Mouse (Mus musculus) hindbrain, embryonic 10.5 days (tissue): ENCODE measurements at regions not wholly inside any gene's neighbourhood (a gene's known extent, or its start where the extent isn't known, plus 50 kb on each side); places are given as distances from the start of the nearest gene placed in this dataset.

Experiments
- DNase-seq: peaks from one replicate; pipeline ENCODE4 v3.0.0-alpha.2; 2017; ENCODE audit warnings: low spot score
- H3K27ac ChIP-seq: fragments of 300-500 bp; sonication (generic); 2 replicates; pipeline ENCODE4 v1.5.1; 2016; ENCODE audit warnings: mild to moderate bottlenecking, moderate library complexity
- H3K27me3 ChIP-seq: fragments of 300-500 bp; sonication (generic); 2 replicates; pipeline ENCODE4 v1.6.1; 2016; ENCODE audit warnings: mild to moderate bottlenecking; ENCODE audit not compliant: poor library complexity, insufficient read depth, severe bottlenecking
- H3K36me3 ChIP-seq: fragments of 300-500 bp; sonication (generic); 2 replicates; pipeline ENCODE4 v1.6.1; 2016; ENCODE audit warnings: mild to moderate bottlenecking, moderate library complexity
- H3K4me1 ChIP-seq: fragments of 300-500 bp; sonication (generic); replicated peaks from 2 replicates; pipeline ENCODE4 v1.6.1; 2016; ENCODE audit warnings: mild to moderate bottlenecking
- H3K4me3 ChIP-seq: fragments of 300-500 bp; sonication (generic); 2 replicates; pipeline ENCODE4 v1.5.1; 2016; ENCODE audit warnings: mild to moderate bottlenecking, moderate library complexity
- H3K9me3 ChIP-seq: fragments of 300-500 bp; sonication (generic); 2 replicates; pipeline ENCODE4 v1.6.1; 2016; ENCODE audit warnings: mild to moderate bottlenecking, moderate library complexity
- WGBS: fragments of 180-500 bp; shearing (Covaris S2); methylation state at CpG from one replicate; pipeline ENCODE4 v1.1.7; 2016; 5-methylcytosine and 5-hydroxymethylcytosine counted together

DNA sequence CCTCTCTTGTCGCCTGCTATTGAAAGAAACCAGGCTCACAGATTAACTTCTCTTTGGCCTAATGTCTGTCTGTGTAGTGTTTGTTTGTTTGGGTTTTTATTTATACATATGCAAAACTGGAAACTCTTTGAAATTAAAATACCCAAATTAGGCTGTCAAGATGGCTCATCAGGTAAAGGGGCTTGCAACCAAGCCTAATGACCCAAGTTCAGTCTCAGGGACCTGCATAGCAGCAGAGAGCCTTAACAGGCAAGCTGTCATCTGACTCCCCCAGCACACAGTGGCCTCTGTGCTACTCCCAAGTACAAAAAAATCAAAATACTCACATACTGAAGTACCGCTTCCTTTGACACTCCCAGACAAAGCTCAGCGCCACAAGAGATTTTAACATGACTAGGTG, 51.5 kb upstream of the Neo1 start:
- H3K27me3 ChIP-seq: no peaks in the 10 kb centered on the region
- H3K27ac ChIP-seq: no peak overlapping the region
- no peaks in the 10 kb centered on the region for H3K4me1 ChIP-seq
- H3K9me3 ChIP-seq: no peaks in the 10 kb centered on the region
- WGBS: 89% methylated on average over 3 of the region's 3 CpGs
- H3K36me3 ChIP-seq: no peaks in the 10 kb centered on the region
- no peak for DNase-seq
- no peak overlapping the region for H3K4me3 ChIP-seq

DNA sequence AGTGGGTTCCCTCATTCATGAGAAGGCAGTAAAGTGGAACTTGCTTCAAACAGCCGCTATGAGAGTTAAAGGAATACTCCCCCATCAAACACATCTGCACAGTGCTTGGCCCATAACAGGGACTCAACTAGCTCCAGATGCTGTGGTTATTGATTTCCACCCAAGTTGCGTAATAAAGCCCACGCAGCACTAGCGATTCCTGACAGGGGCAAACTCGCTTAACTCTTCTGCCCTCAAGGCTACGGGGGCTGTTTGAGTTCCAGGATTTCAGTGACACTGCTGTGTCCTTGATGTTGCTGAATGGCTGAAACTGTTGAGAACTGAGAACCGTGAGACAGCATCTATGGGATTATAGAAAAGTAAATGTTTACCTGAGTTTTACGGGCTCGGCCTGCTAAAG, 50.9 kb upstream of the Neo1 start:
- Histone ChIP-seq H3K4me3 (no peak overlapping the region), H3K9me3 (no peaks in the 10 kb centered on the region), H3K27ac (no peak overlapping the region), H3K4me1 (no peaks in the 10 kb centered on the region), H3K36me3 (no peaks in the 10 kb centered on the region), H3K27me3 (no peaks in the 10 kb centered on the region)
- WGBS: 82% methylated on average over 9 of the region's 9 CpGs
- DNase-seq: no peak

GRCm38 (mm10) chr9:59086556-59087102, 50.4 kb upstream of the Neo1 start:
- Histone ChIP-seq H3K9me3 (no peaks in the 10 kb centered on the region), H3K36me3 (no peaks in the 10 kb centered on the region), H3K4me3 (no peak overlapping the region), H3K27me3 (no peaks in the 10 kb centered on the region), H3K27ac (no peak overlapping the region), H3K4me1 (no peaks in the 10 kb centered on the region)
- DNase-seq: no peak
- WGBS: 93% methylated on average over 10 of the region's 10 CpGs
